Mouse (Mus musculus) embryo, embryonic 11 days (tissue): Measurements from ENCODE around the gene Mllt3.

Source experiments
- DNase-seq: peaks from one replicate; pipeline ENCODE4 v3.0.0-alpha.2; 2015

Mllt3 gene

GRCm38 (mm10) chr4:88033216-88033653 lies at the start of gene Mllt3:
TSS of gene Mllt3 (minus strand) at chr4:88033364.
- peak; percentile 97 for DNase-seq

GRCm38 (mm10) chr4:88082381-88082780 lies 49.2 kb upstream of the Mllt3 start:
- no peak for DNase-seq

- no peak for DNase-seq
These were observed 48.7 kb upstream of the Mllt3 start for GRCm38 (mm10) chr4:88081885-88082284.

- DNase-seq: no peak
These were observed 48.3 kb upstream of the Mllt3 start for GRCm38 (mm10) chr4:88081417-88081816.

- DNase-seq: no peak
These were observed 45.8 kb upstream of the Mllt3 start for GRCm38 (mm10) chr4:88078983-88079382.

GRCm38 (mm10) chr4:88075388-88075787 lies 42.2 kb upstream of the Mllt3 start:
- no peak for DNase-seq

- no peak for DNase-seq
These were observed 13.1 kb upstream of the Mllt3 start for GRCm38 (mm10) chr4:88046280-88046679.

GRCm38 (mm10) chr4:88045151-88045550 lies 12.0 kb upstream of the Mllt3 start:
- DNase-seq: no peak

GRCm38 (mm10) chr4:88035361-88035760 lies 2.2 kb upstream of the Mllt3 start:
- peak; percentile 86 for DNase-seq

- peak; percentile 35 for DNase-seq
These were observed 1.4 kb upstream of the Mllt3 start for GRCm38 (mm10) chr4:88034387-88035157.

GRCm38 (mm10) chr4:88033729-88034386 lies 694 bp upstream of the Mllt3 start:
- DNase-seq: peak; percentile 47

GRCm38 (mm10) chr4:88032151-88033098 lies 739 bp downstream of the Mllt3 start:
- DNase-seq: peak; percentile 77

- DNase-seq: peak; percentile 83
These were observed 1.7 kb downstream of the Mllt3 start for GRCm38 (mm10) chr4:88031211-88032150.

- DNase-seq: no peak
These were observed 9.6 kb downstream of the Mllt3 start for GRCm38 (mm10) chr4:88023567-88023966.

GRCm38 (mm10) chr4:88022623-88023022 lies 10.5 kb downstream of the Mllt3 start:
- no peak for DNase-seq

- no peak for DNase-seq
These were observed 12.7 kb downstream of the Mllt3 start for GRCm38 (mm10) chr4:88020421-88020820.

- no peak for DNase-seq
These were observed 13.5 kb downstream of the Mllt3 start for GRCm38 (mm10) chr4:88019645-88020044.

- DNase-seq: peak; percentile 38
These were observed 15.5 kb downstream of the Mllt3 start for GRCm38 (mm10) chr4:88017452-88018350.

- DNase-seq: no peak
These were observed 17.4 kb downstream of the Mllt3 start for GRCm38 (mm10) chr4:88015765-88016164.

- no peak for DNase-seq
These were observed 17.9 kb downstream of the Mllt3 start for GRCm38 (mm10) chr4:88015261-88015660.

- peak; percentile 25 for DNase-seq
These were observed 20.4 kb downstream of the Mllt3 start for GRCm38 (mm10) chr4:88012774-88013173.
